In the genomic region with DNA sequence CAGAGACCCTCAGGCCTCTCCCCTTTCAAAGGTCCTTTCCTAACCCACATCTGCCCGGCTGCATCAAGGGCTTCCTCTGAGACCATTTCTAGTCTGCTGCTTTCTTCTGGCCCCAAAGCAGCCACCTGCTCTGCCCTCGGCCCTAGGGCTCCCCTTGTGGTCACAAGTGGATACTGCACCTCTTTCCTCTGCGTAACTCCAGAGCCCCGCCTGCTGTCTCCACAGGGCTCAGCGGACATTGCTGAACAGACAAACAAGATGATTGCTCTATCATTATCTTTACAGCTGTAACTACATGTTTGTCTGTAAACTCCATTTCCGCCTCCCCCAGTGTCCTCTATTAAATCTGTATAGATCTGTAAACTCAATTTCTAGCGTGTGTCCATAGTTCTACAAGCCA, we compare ENCODE assay signal across 9 mouse cellular contexts. TPM values are rescaled to one million over a fixed set of nuclear protein-coding genes. Genes with fewer than 3 reads are reported as not detected.
A peak's percentile ranks its signal among the peaks of the same experiment; 100 is the strongest.
DNase-seq lines count a peak whose midpoint lies in the region; ATAC-seq and TF ChIP-seq lines count a peak whose summit lies in the region.
"Had no signal": no experiment of that assay in that cellular context is flagged by ENCODE, and none has a peak within 500 bp of the region (broad histone marks: within the 10 kb centered on the region; RNA-seq: fewer than 3 reads in every experiment).

No protein-coding gene starts in this region.

- WGBS in kidney, embryonic 14.5 days: 5% methylated on average over 7 of the region's 7 CpGs
- WGBS in limb, embryonic 14.5 days: 4% methylated on average over 7 of the region's 7 CpGs

- ATAC-seq in kidney, embryonic 14.5 days (ENCODE audit: low FRiP score, low TSS enrichment): peak; percentile 28; the same call in 1 of the 2 replicates
- ATAC-seq in limb, embryonic 14.5 days (ENCODE audit: low FRiP score, low read depth): no peak
- peak; percentile 76 for ATAC-seq in neutrophil, adult 5-6 weeks (ENCODE audit: extremely low read depth, insufficient number of reproducible peaks, low FRiP score, poor library complexity, severe bottlenecking)

- peak; percentile 81 for DNase-seq in A20 (ENCODE audit: low read depth, low spot score)
- peak; percentile 57 for DNase-seq in WW6 (ENCODE audit: low read depth, low spot score)
- peak; percentile 90 to 93 for DNase-seq in cerebellum, postnatal 25 days
- DNase-seq in gastrocnemius, adult 8-10 months (ENCODE audit: low spot score in 2 of 2): peak; percentile 47 to 49
- DNase-seq in limb, embryonic 14.5 days (ENCODE audit: low spot score): peak; percentile 58
- DNase-seq in testis, postnatal 14 days (ENCODE audit: low spot score): peak; percentile 69

- no peaks in the 10 kb centered on the region for H3K9me3 ChIP-seq in kidney, embryonic 14.5 days (ENCODE audit: control insufficient read depth, low read length)
- H3K9me3 ChIP-seq in limb, embryonic 14.5 days (ENCODE audit: control insufficient read depth, low read length): no peaks in the 10 kb centered on the region
- H3K9me3 ChIP-seq: heart, embryonic 13.5 days had no signal

- TF ChIP-seq POLR2A in limb, embryonic 14.5 days (IDR thresholded peaks at IDR 0.05; ENCODE audit: borderline replicate concordance, extremely low read depth, insufficient read depth, insufficient read length): no peak

- no peaks in the 10 kb centered on the region for H3K4me1 ChIP-seq in kidney, embryonic 14.5 days (ENCODE audit: control insufficient read depth, insufficient read depth, low read length)
- no peaks in the 10 kb centered on the region for H3K4me1 ChIP-seq in limb, embryonic 14.5 days (ENCODE audit: control insufficient read depth, insufficient read depth, low read length)
- H3K4me1 ChIP-seq: heart, embryonic 13.5 days had no signal

- H3K27ac ChIP-seq in kidney, embryonic 14.5 days (ENCODE audit: low read depth, low read length): no peak overlapping the region
- no peak overlapping the region for H3K27ac ChIP-seq in limb, embryonic 14.5 days (replicated peaks; ENCODE audit: low read depth, low read length)
- H3K27ac ChIP-seq: heart, embryonic 13.5 days had no signal

- H3K4me2 ChIP-seq in kidney, embryonic 14.5 days (replicated peaks; ENCODE audit: low read depth, low read length): no peak overlapping the region
- H3K4me2 ChIP-seq in limb, embryonic 14.5 days (replicated peaks; ENCODE audit: low read depth, low read length, severe bottlenecking): no peak overlapping the region
- H3K4me2 ChIP-seq: heart, embryonic 13.5 days had no signal

- no peak overlapping the region for H3K4me3 ChIP-seq in kidney, embryonic 14.5 days (ENCODE audit: low read length)
- H3K4me3 ChIP-seq in limb, embryonic 14.5 days (replicated peaks; ENCODE audit: low read length): no peak overlapping the region
- H3K4me3 ChIP-seq: heart, embryonic 13.5 days had no signal

- H3K27me3 ChIP-seq in kidney, embryonic 14.5 days (ENCODE audit: control insufficient read depth, insufficient read depth, low read length): no peaks in the 10 kb centered on the region
- H3K27me3 ChIP-seq in limb, embryonic 14.5 days (ENCODE audit: control insufficient read depth, insufficient read depth, low read length): no peaks in the 10 kb centered on the region

- H3K36me3 ChIP-seq in kidney, embryonic 14.5 days (ENCODE audit: control insufficient read depth, insufficient read depth, low read length): no peaks in the 10 kb centered on the region
- H3K36me3 ChIP-seq in limb, embryonic 14.5 days (ENCODE audit: control insufficient read depth, insufficient read depth, low read length): no peaks in the 10 kb centered on the region
- H3K36me3 ChIP-seq: heart, embryonic 13.5 days had no signal

- H3K9ac ChIP-seq in kidney, embryonic 14.5 days (ENCODE audit: low read depth, low read length): no peak overlapping the region
- no peak overlapping the region for H3K9ac ChIP-seq in limb, embryonic 14.5 days (ENCODE audit: low read depth, low read length, severe bottlenecking)
- H3K9ac ChIP-seq: heart, embryonic 13.5 days had no signal

RNA-seq across cellular contexts. Expression of gene Rapgef1, which starts 37.1 kb away (rescaled TPM):
- 100 to 1,000 TPM; 152 to 187 (median 158) TPM for total RNA-seq in gastrocnemius, adult 8-10 months (2022)
- 11.2 and 16.6 TPM in 2 replicates for polyA plus RNA-seq in kidney, embryonic 14.5 days (2014; fragmentation: Nextera tagmentation; extraction: Ambion mirVana)
- 51.1 and 61.1 TPM in 2 replicates for polyA plus RNA-seq in limb, embryonic 14.5 days (2012; rRNA removed)
- polyA plus RNA-seq in limb, embryonic 14.5 days (2014; fragmentation: Nextera tagmentation; extraction: Ambion mirVana): 20.8 and 23.0 TPM in 2 replicates
- total RNA-seq in neutrophil, adult 5-6 weeks (2017): 74.8 and 93.5 TPM in 2 replicates
